Mouse (Mus musculus) heart, embryonic 16.5 days (tissue): ENCODE data around the gene Nol9. TPM values are rescaled to one million over a fixed set of nuclear protein-coding genes. Genes with fewer than 3 reads are reported as not detected.

Source experiments
- polyA plus RNA-seq: library from polyadenylated mRNA; unstranded; fragments of >200 nt; fragmentation: Nextera tagmentation; extraction: Ambion mirVana; gene quantifications from 2 replicates; pipeline ENCODE4 v1.2.1, GENCODE M21; 2015

Nol9 gene
- polyA plus RNA-seq, 1 experiment from 2014 or later = 17.1 TPM

Other genes with a start within 250 kb of the Nol9 start
- 141 and 142 TPM in 2 replicates for gene Camta1, start 177.4 kb upstream of the Nol9 start, polyA plus RNA-seq
- 57.7 and 63.8 TPM in 2 replicates for gene Dnajc11, start 105.6 kb upstream of the Nol9 start, polyA plus RNA-seq
- gene Thap3, start 50.3 kb upstream of the Nol9 start, polyA plus RNA-seq = 28.8 and 31.2 TPM in 2 replicates
- 15.4 and 17.1 TPM in 2 replicates for gene Phf13, start 43.1 kb upstream of the Nol9 start, polyA plus RNA-seq
- gene Klhl21, start 30.5 kb upstream of the Nol9 start, polyA plus RNA-seq = 27.2 and 33.1 TPM in 2 replicates
- gene Zbtb48, start 11.7 kb upstream of the Nol9 start, polyA plus RNA-seq = 13.5 and 14.5 TPM in 2 replicates
- gene Tas1r1, start 753 bp upstream of the Nol9 start, polyA plus RNA-seq = 0.29 and 0.39 TPM in 2 replicates
- gene Plekhg5, start 33.2 kb downstream of the Nol9 start, polyA plus RNA-seq = 11.9 and 13.4 TPM in 2 replicates
- 0.77 and 1.4 TPM in 2 replicates for gene Tnfrsf25, start 76.6 kb downstream of the Nol9 start, polyA plus RNA-seq
- 1.3 and 1.5 TPM in 2 replicates for gene Espn, start 113.0 kb downstream of the Nol9 start, polyA plus RNA-seq
- gene Hes2, start 119.5 kb downstream of the Nol9 start, polyA plus RNA-seq = 0.14 TPM in 1 of 2 replicates, not detected in the other
- 67.7 and 68.0 TPM in 2 replicates for gene Acot7, start 138.8 kb downstream of the Nol9 start, polyA plus RNA-seq
- 8.4 and 10.4 TPM in 2 replicates for gene Gpr153, start 234.9 kb downstream of the Nol9 start, polyA plus RNA-seq